Mouse (Mus musculus) MEL (cell line): Measurements from ENCODE around the gene Dglucy. TPM values are rescaled to one million over a fixed set of nuclear protein-coding genes. Genes with fewer than 3 reads are reported as not detected.

Experiments
- DNase-seq: peaks from one replicate; pipeline ENCODE4 v3.0.0; 2011; ENCODE audit warnings: low read depth, low spot score
- H3K27ac ChIP-seq: 2 replicates; pipeline ENCODE4 v1.5.1; 2012; ENCODE audit warnings: low read depth, mild to moderate bottlenecking, control low read depth, low read length, moderate library complexity; ENCODE audit not compliant: control insufficient read depth
- H3K27me3 ChIP-seq, 2 experiments: fragments of 150-350 bp in 1 of 2; sonication (generic) in 1 of 2; 2 replicates each; pipeline ENCODE4 v1.6.1; 2012; ENCODE audit warnings: low read length in 2 of 2, mild to moderate bottlenecking in 2 of 2, improper control_type of control experiment in 1 of 2, moderate library complexity in 1 of 2; ENCODE audit not compliant: insufficient read depth in 2 of 2, control insufficient read depth in 1 of 2
- H3K36me3 ChIP-seq, 2 experiments: 2 replicates each; pipeline ENCODE4 v1.6.1; 2012 to 2014; ENCODE audit warnings: low read length in 2 of 2, improper control_type of control experiment in 1 of 2, inconsistent platforms in 1 of 2, mild to moderate bottlenecking in 1 of 2; ENCODE audit not compliant: insufficient read depth in 2 of 2, control insufficient read depth in 1 of 2
- H3K4me1 ChIP-seq, 2 experiments: fragments of 150-350 bp in 1 of 2; sonication (generic) in 1 of 2; 2 replicates each; pipeline ENCODE4 v1.6.1; 2012; ENCODE audit warnings: low read length in 2 of 2, improper control_type of control experiment in 1 of 2, mild to moderate bottlenecking in 1 of 2; ENCODE audit not compliant: insufficient read depth in 2 of 2, control insufficient read depth in 1 of 2
- H3K4me3 ChIP-seq, 2 experiments: fragments of 150-350 bp in 1 of 2; sonication (generic) in 1 of 2; 2 replicates each; pipeline ENCODE4 v1.5.1; 2012; ENCODE audit warnings: low read depth in 2 of 2, low read length in 2 of 2, mild to moderate bottlenecking in 2 of 2, moderate library complexity in 2 of 2, control low read depth in 1 of 2, improper control_type of control experiment in 1 of 2; ENCODE audit not compliant: control insufficient read depth in 1 of 2, insufficient read depth in 1 of 2
- H3K79me2 ChIP-seq: 2 replicates; pipeline ENCODE4 v1.6.1; 2012; ENCODE audit warnings: mild to moderate bottlenecking, low read length, moderate library complexity; ENCODE audit not compliant: control insufficient read depth, poor library complexity, insufficient read depth
- H3K9ac ChIP-seq: 2 replicates; pipeline ENCODE4 v1.6.1; 2012; ENCODE audit warnings: low read depth, mild to moderate bottlenecking, control low read depth, low read length, moderate library complexity; ENCODE audit not compliant: control insufficient read depth, poor library complexity, severe bottlenecking
- H3K9me3 ChIP-seq: fragments of 150-350 bp; sonication (generic); replicated peaks from 2 replicates; pipeline ENCODE4 v1.6.1; 2012; ENCODE audit warnings: mild to moderate bottlenecking, low read length, improper control_type of control experiment, moderate library complexity; ENCODE audit not compliant: insufficient read depth
- CHD2 ChIP-seq: IDR thresholded peaks from 2 replicates; pipeline ENCODE4 v1.6.1; 2011; ENCODE audit warnings: low read length, improper control_type of control experiment
- CTCF ChIP-seq, 3 experiments: IDR thresholded peaks in 2 of 3; conservative IDR thresholded peaks in 1 of 3; 2 replicates each; pipeline ENCODE4 v1.5.1; 2011 to 2012; ENCODE audit warnings: low read length in 3 of 3, low read depth in 2 of 3, mild to moderate bottlenecking in 2 of 3, improper control_type of control experiment in 1 of 3, inconsistent platforms in 1 of 3, mixed read lengths in 1 of 3, moderate library complexity in 1 of 3; ENCODE audit not compliant: control insufficient read depth in 1 of 3, insufficient read depth in 1 of 3, poor library complexity in 1 of 3, severe bottlenecking in 1 of 3
- E2F4 ChIP-seq: IDR thresholded peaks from 2 replicates; pipeline ENCODE4 v1.6.1; 2011; ENCODE audit warnings: low read depth, low read length, improper control_type of control experiment, borderline replicate concordance
- EP300 ChIP-seq, 2 experiments: IDR thresholded peaks; 2 replicates each; pipeline ENCODE4 v1.6.1; 2011; ENCODE audit warnings: improper control_type of control experiment in 2 of 2, low read length in 2 of 2, low read depth in 1 of 2, mild to moderate bottlenecking in 1 of 2
- ETS1 ChIP-seq: IDR thresholded peaks from 2 replicates; pipeline ENCODE4 v1.6.1; 2012; ENCODE audit warnings: low read depth, mild to moderate bottlenecking, inconsistent platforms, low read length, improper control_type of control experiment, moderate library complexity
- GABPA ChIP-seq: IDR thresholded peaks from 2 replicates; pipeline ENCODE4 v1.6.1; 2012; ENCODE audit warnings: low read depth, mild to moderate bottlenecking, inconsistent platforms, low read length, improper control_type of control experiment, moderate library complexity
- JUND ChIP-seq: IDR thresholded peaks from 2 replicates; pipeline ENCODE4 v1.6.1; 2011; ENCODE audit warnings: low read depth, mild to moderate bottlenecking, improper control_type of control experiment, low read length
- MAFK ChIP-seq: IDR thresholded peaks from 2 replicates; pipeline ENCODE4 v1.6.1; 2011; ENCODE audit warnings: low read depth, mild to moderate bottlenecking, low read length, improper control_type of control experiment, borderline replicate concordance
- MAZ ChIP-seq: IDR thresholded peaks from 2 replicates; pipeline ENCODE4 v1.6.1; 2012; ENCODE audit warnings: low read depth, mild to moderate bottlenecking, inconsistent platforms, low read length, improper control_type of control experiment
- MEF2A ChIP-seq: IDR thresholded peaks from 2 replicates; pipeline ENCODE4 v1.6.1; 2014; ENCODE audit warnings: low read depth, mild to moderate bottlenecking, inconsistent platforms, low read length, improper control_type of control experiment; ENCODE audit not compliant: poor library complexity, insufficient replicate concordance, severe bottlenecking; ENCODE audit errors: extremely low read depth
- NELFE ChIP-seq: IDR thresholded peaks from 2 replicates; pipeline ENCODE4 v1.6.1; 2011; ENCODE audit warnings: low read depth, low read length, improper control_type of control experiment
- NRF1 ChIP-seq: IDR thresholded peaks from 2 replicates; pipeline ENCODE4 v1.6.1; 2014; ENCODE audit warnings: low read depth, mild to moderate bottlenecking, inconsistent platforms, low read length, improper control_type of control experiment, moderate library complexity; ENCODE audit not compliant: poor library complexity, insufficient read depth, severe bottlenecking
- POLR2A ChIP-seq, 2 experiments: IDR thresholded peaks; 2 replicates each; pipeline ENCODE4 v1.6.1; 2011 to 2012; ENCODE audit warnings: low read length in 2 of 2, mild to moderate bottlenecking in 2 of 2, control low read depth in 1 of 2, improper control_type of control experiment in 1 of 2, low read depth in 1 of 2, moderate library complexity in 1 of 2; ENCODE audit not compliant: control insufficient read depth in 1 of 2, insufficient read depth in 1 of 2, poor library complexity in 1 of 2
- RAD21 ChIP-seq: IDR thresholded peaks from 2 replicates; pipeline ENCODE4 v1.6.1; 2011; ENCODE audit warnings: mild to moderate bottlenecking, low read depth, low read length, improper control_type of control experiment
- RCOR1 ChIP-seq: IDR thresholded peaks from 2 replicates; pipeline ENCODE4 v1.6.1; 2012; ENCODE audit warnings: low read depth, mild to moderate bottlenecking, inconsistent platforms, low read length, improper control_type of control experiment
- SIN3A ChIP-seq: IDR thresholded peaks from 2 replicates; pipeline ENCODE4 v1.6.1; 2012; ENCODE audit warnings: low read length, improper control_type of control experiment, inconsistent platforms
- SMC3 ChIP-seq: IDR thresholded peaks from 2 replicates; pipeline ENCODE4 v1.6.1; 2011; ENCODE audit warnings: low read depth, low read length, improper control_type of control experiment
- TAL1 ChIP-seq: IDR thresholded peaks from 2 replicates; pipeline ENCODE4 v1.6.1; 2012; ENCODE audit warnings: mild to moderate bottlenecking, inconsistent platforms, low read length, moderate library complexity, mixed read lengths
- UBTF ChIP-seq: IDR thresholded peaks from 2 replicates; pipeline ENCODE4 v1.6.1; 2012; ENCODE audit warnings: low read depth, mild to moderate bottlenecking, inconsistent platforms, low read length, improper control_type of control experiment, moderate library complexity, borderline replicate concordance; ENCODE audit not compliant: insufficient read depth
- USF1 ChIP-seq: IDR thresholded peaks from 2 replicates; pipeline ENCODE4 v1.6.1; 2014; ENCODE audit warnings: low read depth, mild to moderate bottlenecking, inconsistent platforms, low read length, improper control_type of control experiment, moderate library complexity
- ZMIZ1 ChIP-seq: IDR thresholded peaks from 2 replicates; pipeline ENCODE4 v1.6.1; 2012; ENCODE audit warnings: low read depth, mild to moderate bottlenecking, inconsistent platforms, low read length, improper control_type of control experiment, moderate library complexity
- polyA plus RNA-seq, 2 experiments: library from polyadenylated mRNA; stranded (reverse) in 1 of 2; unstranded in 1 of 2; fragments of >175 nt in 1 of 2; fragments of >200 nt in 1 of 2; gene quantifications; 2 replicates each; pipeline versions ENCODE4 v1.2.1 to v1.2.4; 2012; ENCODE audit warnings: low replicate concordance in 2 of 2, low read depth in 1 of 2; ENCODE audit not compliant: insufficient read length in 2 of 2, insufficient read depth in 1 of 2, missing spikeins in 1 of 2
- total RNA-seq: library from RNA; depleted of rRNA; stranded (reverse); fragments of 300-350 nt; gene quantifications from 2 replicates; pipeline ENCODE4 v1.2.3, GENCODE M21; 2012

Dglucy gene
- total and polyA plus RNA-seq, 3 experiments: 0.03 TPM; not detected in 2

GRCm38 (mm10) chr12:100742468-100742867 lies 36.4 kb upstream of the Dglucy start:
- Histone ChIP-seq H3K4me1 (0 out of 4 replicates have a peak, but pooled peaks cover 0 to 4% of the 10 kb centered on the region in 2 experiments), H3K4me3 (no peak overlapping the region), H3K27me3 (peaks cover 3 to 7% of the 10 kb centered on the region in 2 experiments; a peak in 3 of 4 replicates)
- no peak for TF ChIP-seq NELFE
- no peak for TF ChIP-seq MAFK
- no peak for TF ChIP-seq TAL1
- TF ChIP-seq USF1: no peak
- no peak for TF ChIP-seq SIN3A
- TF ChIP-seq CTCF (IDR thresholded peaks at IDR 0.05 in 2 of 3, conservative IDR thresholded peaks at IDR 0.05 in 1 of 3; ENCODE audit: control insufficient read depth in 1 of 3, insufficient read depth in 1 of 3, low read depth in 2 of 3, low read length in 3 of 3, poor library complexity in 1 of 3, severe bottlenecking in 1 of 3): no peak
- TF ChIP-seq ETS1: no peak
- TF ChIP-seq CHD2: no peak
- no peak for TF ChIP-seq SMC3
- no peak for TF ChIP-seq UBTF
- no peak for TF ChIP-seq EP300 (IDR thresholded peaks at IDR 0.05; ENCODE audit: low read depth in 1 of 2, low read length in 2 of 2)
- no peak for TF ChIP-seq E2F4
- TF ChIP-seq GABPA: no peak
- TF ChIP-seq JUND: no peak
- TF ChIP-seq NRF1: no peak
- TF ChIP-seq RAD21: no peak
- no peak for TF ChIP-seq MEF2A
- TF ChIP-seq RCOR1: no peak
- TF ChIP-seq, all 39 proteins: peak for 0
- H3K36me3 ChIP-seq: no peaks in the 10 kb centered on the region
- H3K9ac ChIP-seq: no peak overlapping the region
- no peaks in the 10 kb centered on the region for H3K9me3 ChIP-seq
- H3K27ac ChIP-seq: no peak overlapping the region
- DNase-seq: no peak
- H3K79me2 ChIP-seq: no peaks in the 10 kb centered on the region

- TF ChIP-seq MAZ (no peak), EP300 (IDR thresholded peaks at IDR 0.05; ENCODE audit: low read depth in 1 of 2, low read length in 2 of 2) (no peak), GABPA (no peak), POLR2A (IDR thresholded peaks at IDR 0.05; ENCODE audit: control insufficient read depth in 1 of 2, insufficient read depth in 1 of 2, low read depth in 1 of 2, low read length in 2 of 2, poor library complexity in 1 of 2) (no peak), NRF1 (no peak), ZMIZ1 (no peak)
- TF ChIP-seq, all 39 proteins: peak for 0
- no peaks in the 10 kb centered on the region for H3K79me2 ChIP-seq
- H3K36me3 ChIP-seq: no peaks in the 10 kb centered on the region
- no peaks in the 10 kb centered on the region for H3K4me1 ChIP-seq
- peaks cover 0 to 2% of the 10 kb centered on the region in 2 experiments; a peak in 1 of 4 replicates for H3K27me3 ChIP-seq
- no peak overlapping the region for H3K9ac ChIP-seq
- no peak overlapping the region for H3K4me3 ChIP-seq
- H3K27ac ChIP-seq: no peak overlapping the region
- no peaks in the 10 kb centered on the region for H3K9me3 ChIP-seq
- DNase-seq: no peak
Observed at GRCm38 (mm10) chr12:100752977-100753376, 25.9 kb upstream of the Dglucy start.
